8 mouse cellular contexts compared by ENCODE assay signal in genomic region chr2:149350239-149350811, GRCm38 (mm10). TPM values are rescaled to one million over a fixed set of nuclear protein-coding genes. Genes with fewer than 3 reads are reported as not detected.
DNase-seq lines count a peak whose midpoint lies in the region; ATAC-seq and TF ChIP-seq lines count a peak whose summit lies in the region.

No protein-coding gene starts in this region.

- intact Hi-C loops in left cerebral cortex, postnatal 4 days (cut with DNase I), result loop anchor here (2.0 kb wide), 1 partner anchor 748 kb away; no protein-coding TSS in a partner anchor

- no peak overlapping the region for H3K4me3 ChIP-seq in forebrain, embryonic 15.5 days
- H3K4me3 ChIP-seq in midbrain, postnatal 0 days (ENCODE audit: low read depth, low read length), result no peak overlapping the region

- H3K4me2 ChIP-seq in forebrain, embryonic 15.5 days (replicated peaks), result no peak overlapping the region
- H3K4me2 ChIP-seq in midbrain, postnatal 0 days (ENCODE audit: low read depth, low read length, poor library complexity, severe bottlenecking), result no peak overlapping the region

- H3K27ac ChIP-seq in forebrain, embryonic 15.5 days (replicated peaks), result no peak overlapping the region
- H3K27ac ChIP-seq in midbrain, postnatal 0 days (ENCODE audit: low read depth, low read length), result no peak overlapping the region

- no peaks in the 10 kb centered on the region for H3K9me3 ChIP-seq in forebrain, embryonic 15.5 days
- no peaks in the 10 kb centered on the region for H3K9me3 ChIP-seq in midbrain, postnatal 0 days (ENCODE audit: low read length)

- ATAC-seq in cerebellum, adult (ENCODE audit: insufficient number of reproducible peaks, low FRiP score, low TSS enrichment), result peak; percentile 83
- peak; percentile 83 for ATAC-seq in forebrain, embryonic 15.5 days (replicated peaks)
- peak; percentile 74 for ATAC-seq in midbrain, postnatal 0 days (ENCODE audit: low FRiP score)

- peak; percentile 90 for TF ChIP-seq CTCF in midbrain, postnatal 0 days (IDR thresholded peaks at IDR 0.05)

- H3K36me3 ChIP-seq in forebrain, embryonic 15.5 days, result no peaks in the 10 kb centered on the region
- no peaks in the 10 kb centered on the region for H3K36me3 ChIP-seq in midbrain, postnatal 0 days (ENCODE audit: insufficient read depth, low read length)

- peak; percentile 7 for DNase-seq in urinary bladder, postnatal 14 days (ENCODE audit: low spot score)
- no peak for DNase-seq in urinary bladder, adult 2 months (ENCODE audit: low spot score)
- peak; percentile 45 for DNase-seq in kidney, adult 9 months
- DNase-seq in left cerebral cortex, postnatal 4 days, result peak; percentile 18
- peak; percentile 82 for DNase-seq in midbrain, postnatal 0 days (ENCODE audit: low spot score)
- DNase-seq in yolk sac, embryonic 10.5 days (ENCODE audit: low spot score), result peak; percentile 14

- no peaks in the 10 kb centered on the region for H3K4me1 ChIP-seq in forebrain, embryonic 15.5 days
- H3K4me1 ChIP-seq in midbrain, postnatal 0 days (ENCODE audit: insufficient read depth, low read length), result no peaks in the 10 kb centered on the region

- 17% methylated on average over 3 of the region's 3 CpGs for WGBS in forebrain, embryonic 15.5 days
- WGBS in midbrain, postnatal 0 days, result 14% methylated on average over 3 of the region's 3 CpGs

- H3K27me3 ChIP-seq in forebrain, embryonic 15.5 days, result no peaks in the 10 kb centered on the region
- H3K27me3 ChIP-seq in midbrain, postnatal 0 days (ENCODE audit: insufficient read depth, low read length), result no peaks in the 10 kb centered on the region

- no peak overlapping the region for H3K9ac ChIP-seq in forebrain, embryonic 15.5 days (replicated peaks)
- no peak overlapping the region for H3K9ac ChIP-seq in midbrain, postnatal 0 days (replicated peaks; ENCODE audit: low read length, poor library complexity, severe bottlenecking)

RNA-seq across cellular contexts. Expression of gene Cst10, which starts 54.5 kb away (rescaled TPM):
- polyA plus RNA-seq in urinary bladder, adult 2 months (2012; rRNA removed), result not detected in 2 replicates
- polyA plus RNA-seq in forebrain, embryonic 15.5 days (2015; fragmentation: Nextera tagmentation; extraction: Ambion mirVana), result not detected in 2 replicates
- total RNA-seq in left cerebral cortex, postnatal 4 days (2021), result not detected
- not detected in 2 replicates for total RNA-seq in midbrain, postnatal 0 days (2014; rRNA removed)
- not detected in 2 replicates for polyA plus RNA-seq in midbrain, postnatal 0 days (2015; fragmentation: Nextera tagmentation; extraction: Ambion mirVana)
